Mouse (Mus musculus) heart, postnatal 36 days (tissue): ENCODE data around the gene Rassf1. TPM values are rescaled to one million over a fixed set of nuclear protein-coding genes. Genes with fewer than 3 reads are reported as not detected.

Experiments used
- DNase-seq, 2 experiments: peaks; one replicate each; pipeline ENCODE4 v3.0.0; 2021 to 2022
- intact Hi-C: fragments of 180-260 bp; cut with DNase I; formaldehyde crosslinking; loops from one replicate; pipeline ENCODE4 v1.15.1; 2025
- total RNA-seq, 2 experiments: library from RNA; stranded (reverse); gene quantifications; 2 replicates each; pipeline ENCODE4 v1.2.3; 2021

Rassf1 gene
- total RNA-seq, 2 experiments from 2014 or later, result 16.5 to 17.3 TPM

DNA sequence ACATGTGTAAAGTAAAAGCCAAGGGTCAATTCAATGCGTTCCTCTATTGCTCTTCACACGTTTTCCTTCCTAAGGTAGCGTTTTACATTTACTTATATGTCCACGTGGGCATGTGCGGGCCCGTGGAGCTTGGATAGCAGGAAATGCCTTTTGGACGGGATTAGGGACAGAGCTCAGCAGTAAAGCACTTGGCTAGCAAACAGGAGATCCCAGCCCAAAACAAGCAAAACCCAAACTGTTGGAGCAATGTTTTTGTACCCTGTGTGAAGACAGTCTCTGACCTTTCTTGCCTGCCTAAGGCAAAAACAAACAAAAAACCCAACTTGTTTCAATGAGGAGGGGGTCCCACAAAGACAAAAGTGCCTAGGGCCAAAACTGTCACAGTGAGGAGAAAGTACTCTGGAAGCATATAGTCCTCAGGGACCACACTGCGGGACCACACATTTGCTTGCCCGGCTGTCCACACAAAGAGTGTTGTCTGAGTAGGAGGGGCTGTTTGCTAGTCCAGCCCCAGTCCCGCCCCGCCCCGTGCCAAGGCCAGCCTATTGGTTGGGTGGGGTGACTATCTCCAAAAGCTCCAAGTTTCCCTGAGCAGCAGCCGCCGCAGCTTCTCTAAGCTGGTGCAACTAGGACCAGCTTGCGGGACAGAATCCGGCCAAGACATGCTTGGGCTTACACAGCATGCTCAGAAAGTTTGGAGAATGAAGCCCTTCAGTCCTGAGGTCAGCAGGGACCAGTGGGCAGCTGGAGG lies 25.2 kb downstream of the Rassf1 start, which contains the start of gene Hyal1:
Gene Hyal1, plus strand, starts transcription at position 571 of the 751 bp plus-strand sequence.
- peak; percentile 76 to 79 for DNase-seq
- intact Hi-C loops, result no loop called here

DNA sequence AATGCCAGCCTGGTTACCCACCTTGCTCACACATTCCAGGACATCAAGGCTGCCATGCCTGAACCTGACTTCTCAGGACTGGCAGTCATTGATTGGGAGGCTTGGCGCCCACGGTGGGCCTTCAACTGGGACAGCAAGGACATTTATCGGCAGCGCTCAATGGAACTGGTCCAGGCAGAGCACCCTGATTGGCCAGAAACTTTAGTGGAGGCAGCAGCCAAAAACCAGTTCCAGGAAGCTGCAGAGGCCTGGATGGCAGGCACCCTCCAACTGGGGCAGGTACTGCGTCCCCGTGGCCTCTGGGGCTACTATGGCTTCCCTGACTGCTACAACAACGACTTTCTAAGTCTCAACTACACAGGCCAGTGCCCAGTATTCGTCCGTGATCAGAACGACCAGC lies 26.5 kb downstream of the Rassf1 start:
- no peak for DNase-seq
- intact Hi-C loops, result no loop called here

DNA sequence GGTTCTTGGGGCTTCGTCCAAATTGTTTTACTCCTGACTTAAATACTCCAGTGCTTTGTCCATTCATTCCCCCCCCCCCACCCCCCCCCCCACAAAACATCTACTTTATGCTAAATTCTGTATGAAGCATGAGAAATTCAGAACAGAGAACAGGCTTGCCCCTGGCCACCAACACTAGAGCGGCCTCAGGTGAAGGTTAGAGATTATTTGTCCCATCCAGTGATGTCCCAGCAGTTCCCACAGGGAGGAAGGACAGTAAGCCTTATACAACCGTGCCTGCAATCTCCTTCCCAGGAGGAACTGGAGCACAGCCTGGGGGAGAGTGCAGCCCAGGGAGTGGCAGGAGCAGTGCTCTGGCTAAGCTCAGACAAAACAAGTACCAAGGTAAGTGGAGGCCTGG lies 27.2 kb downstream of the Rassf1 start, which contains the start of gene Naa80:
Gene Naa80, plus strand, starts transcription at position 301 of the 400 bp plus-strand sequence.
- intact Hi-C loops, result no loop called here
- DNase-seq, result no peak

DNA sequence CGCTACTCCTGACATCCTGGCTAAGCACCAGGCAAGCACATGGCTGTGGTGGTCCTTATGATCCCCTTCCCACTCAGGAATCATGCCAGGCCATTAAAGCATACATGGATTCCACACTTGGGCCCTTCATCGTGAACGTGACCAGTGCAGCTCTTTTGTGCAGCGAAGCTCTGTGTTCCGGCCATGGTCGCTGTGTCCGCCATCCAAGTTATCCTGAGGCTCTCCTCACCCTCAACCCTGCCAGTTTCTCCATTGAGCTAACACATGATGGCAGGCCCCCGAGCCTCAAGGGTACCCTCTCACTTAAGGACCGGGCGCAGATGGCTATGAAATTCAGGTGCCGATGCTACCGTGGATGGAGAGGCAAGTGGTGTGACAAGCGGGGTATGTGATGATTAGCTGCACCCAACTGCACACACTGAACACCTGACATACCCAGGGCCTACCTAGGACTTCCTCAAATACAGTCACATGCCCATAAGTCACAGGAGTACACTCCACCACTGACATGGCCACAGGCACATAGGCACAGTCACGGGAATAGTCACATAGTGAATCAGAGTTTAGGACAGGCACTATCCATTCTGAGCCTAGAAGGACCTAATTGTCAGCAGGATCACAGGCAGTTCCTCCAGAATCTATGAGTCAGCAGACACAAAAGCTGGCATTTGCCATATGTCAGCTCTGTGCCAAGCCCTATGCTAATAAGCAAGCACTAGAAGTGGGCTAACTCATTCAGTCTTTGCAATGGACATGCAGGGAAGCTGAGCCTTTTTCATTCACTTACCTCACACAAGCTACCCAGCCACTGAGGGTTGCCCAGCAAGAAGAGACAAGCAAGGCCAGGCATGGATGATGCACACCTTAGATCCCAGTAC lies 27.9 kb downstream of the Rassf1 start:
- intact Hi-C loops, result no loop called here
- DNase-seq, result no peak

DNA sequence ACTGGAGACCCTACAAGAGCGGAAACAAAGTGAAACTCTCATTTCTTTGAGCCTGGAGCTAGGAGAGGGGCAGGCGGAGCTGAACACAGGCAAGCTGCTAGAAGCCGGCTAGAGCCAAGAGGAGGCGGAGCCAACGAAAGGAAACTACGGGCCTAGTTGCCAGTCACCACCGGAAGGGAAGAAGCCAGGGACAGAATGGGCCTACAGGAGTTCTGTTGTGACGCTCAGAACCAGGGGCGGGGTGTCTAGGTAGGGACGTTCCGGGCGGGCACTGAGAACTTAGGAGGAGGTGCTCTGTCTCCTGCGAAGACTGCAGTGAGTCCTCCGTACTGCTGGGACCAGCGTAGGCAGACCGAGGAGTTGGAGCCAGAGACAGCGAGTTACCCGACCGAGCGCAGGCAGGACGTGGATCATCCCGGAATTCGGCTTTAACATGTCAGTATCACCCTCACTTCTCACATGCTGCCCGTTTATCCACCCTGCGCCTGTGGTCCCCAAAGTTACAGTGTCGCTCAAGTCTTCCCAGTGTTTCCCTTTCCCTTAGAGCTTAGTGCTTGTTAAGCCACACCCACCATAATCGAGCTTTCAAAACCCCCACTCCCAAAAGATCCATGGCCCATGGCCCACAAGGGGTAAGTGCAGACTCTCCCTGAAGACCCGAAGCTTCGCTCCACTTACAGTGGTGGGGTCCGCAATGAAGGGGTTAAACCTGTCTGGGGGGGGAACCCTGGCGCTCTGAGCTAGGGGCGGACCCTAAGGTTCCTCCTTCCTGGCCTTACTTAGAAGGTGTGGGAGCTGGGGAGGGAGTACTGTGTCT lies 29.4 kb downstream of the Rassf1 start, which contains the start of gene Hyal3:
Gene Hyal3, plus strand, starts transcription at position 318 of the 817 bp plus-strand sequence.
- peak; percentile 87 for DNase-seq
- intact Hi-C loops, result loop anchor here (1.0 kb wide), 1 partner anchor 11 kb away; no protein-coding TSS in a partner anchor

DNA sequence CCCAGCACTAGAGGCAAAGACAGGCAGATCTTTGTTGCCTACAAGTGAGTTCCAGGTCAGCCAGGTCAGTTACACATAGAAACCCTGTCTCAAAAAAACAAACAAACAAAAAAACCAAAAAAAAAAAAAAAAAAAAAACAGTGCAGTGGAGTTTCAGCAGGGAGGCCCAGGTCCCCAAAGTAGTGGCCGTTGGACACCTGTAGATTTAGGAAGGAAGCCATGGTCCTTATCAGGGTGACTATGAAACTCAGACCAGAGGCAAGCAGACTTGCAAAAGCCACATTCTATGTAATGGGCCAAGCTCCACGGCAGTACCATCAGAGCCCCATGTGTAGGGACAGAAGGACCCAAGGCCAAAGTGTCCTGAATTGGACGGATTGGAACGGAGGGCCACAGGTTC lies 30.2 kb downstream of the Rassf1 start:
- intact Hi-C loops, result no loop called here
- no peak for DNase-seq

DNA sequence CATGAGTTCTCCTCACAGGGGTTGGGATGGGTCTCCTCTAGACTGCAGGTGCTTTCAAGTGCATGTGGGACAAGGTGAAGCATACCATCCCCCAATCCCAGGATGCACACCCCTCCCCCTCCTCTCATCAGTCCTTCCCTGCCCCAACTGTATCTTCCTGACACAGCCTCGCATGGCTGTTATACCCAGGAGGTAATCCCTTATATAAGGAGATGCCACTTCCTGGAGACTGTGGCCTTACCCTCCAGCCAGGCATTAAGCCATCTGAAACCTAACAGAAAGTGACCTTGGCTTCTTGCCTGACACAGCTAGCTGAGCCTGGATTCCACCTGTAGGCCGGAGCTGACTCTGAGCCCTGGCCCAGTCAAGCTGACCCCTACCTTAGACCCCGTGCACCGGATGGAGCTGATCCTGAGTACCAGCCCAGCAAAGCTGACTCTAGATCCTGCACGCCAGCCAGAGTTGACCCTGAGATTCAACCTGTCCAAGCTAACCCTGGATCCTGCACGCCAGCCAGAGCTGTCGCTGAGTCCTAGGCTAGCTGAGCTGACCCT lies 31.2 kb downstream of the Rassf1 start:
- DNase-seq, result no peak
- intact Hi-C loops, result no loop called here

DNA sequence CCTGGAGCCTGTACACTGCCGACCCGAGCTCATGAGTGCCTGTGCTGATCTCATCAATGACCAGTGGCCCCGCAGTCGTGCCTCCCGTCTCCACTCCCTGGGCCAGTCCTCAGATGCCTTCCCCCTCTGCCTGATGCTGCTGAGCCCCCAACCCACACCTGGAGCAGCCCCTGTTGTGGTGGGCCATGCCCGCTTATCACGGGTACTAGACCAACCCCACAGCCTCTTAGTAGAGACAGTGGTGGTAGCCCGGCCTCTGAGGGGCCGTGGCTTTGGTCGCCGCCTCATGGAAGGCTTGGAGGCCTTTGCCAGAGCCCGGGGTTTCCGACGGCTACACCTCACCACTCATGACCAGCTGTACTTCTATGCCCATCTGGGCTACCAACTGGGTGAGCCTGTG lies 31.8 kb downstream of the Rassf1 start:
- DNase-seq, result no peak
- intact Hi-C loops, result no loop called here

DNA sequence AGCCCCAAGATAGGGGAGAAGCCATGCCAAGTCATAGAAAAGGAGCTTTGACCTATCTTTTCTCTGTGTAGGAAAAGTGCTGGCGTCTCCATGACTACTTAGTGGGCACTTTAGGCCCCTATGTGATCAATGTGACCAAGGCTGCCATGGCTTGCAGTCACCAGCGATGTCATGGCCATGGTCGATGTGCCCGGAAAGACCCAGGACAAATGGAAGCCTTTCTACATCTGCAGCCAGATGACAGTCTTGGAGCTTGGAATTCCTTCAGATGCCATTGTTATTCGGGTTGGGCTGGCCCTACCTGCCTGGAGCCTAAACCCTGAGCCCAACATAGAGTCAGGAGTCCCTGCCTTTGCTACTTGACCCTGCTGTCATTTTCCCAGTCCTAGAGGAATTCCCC lies 35.1 kb downstream of the Rassf1 start:
- no peak for DNase-seq
- intact Hi-C loops, result no loop called here

DNA sequence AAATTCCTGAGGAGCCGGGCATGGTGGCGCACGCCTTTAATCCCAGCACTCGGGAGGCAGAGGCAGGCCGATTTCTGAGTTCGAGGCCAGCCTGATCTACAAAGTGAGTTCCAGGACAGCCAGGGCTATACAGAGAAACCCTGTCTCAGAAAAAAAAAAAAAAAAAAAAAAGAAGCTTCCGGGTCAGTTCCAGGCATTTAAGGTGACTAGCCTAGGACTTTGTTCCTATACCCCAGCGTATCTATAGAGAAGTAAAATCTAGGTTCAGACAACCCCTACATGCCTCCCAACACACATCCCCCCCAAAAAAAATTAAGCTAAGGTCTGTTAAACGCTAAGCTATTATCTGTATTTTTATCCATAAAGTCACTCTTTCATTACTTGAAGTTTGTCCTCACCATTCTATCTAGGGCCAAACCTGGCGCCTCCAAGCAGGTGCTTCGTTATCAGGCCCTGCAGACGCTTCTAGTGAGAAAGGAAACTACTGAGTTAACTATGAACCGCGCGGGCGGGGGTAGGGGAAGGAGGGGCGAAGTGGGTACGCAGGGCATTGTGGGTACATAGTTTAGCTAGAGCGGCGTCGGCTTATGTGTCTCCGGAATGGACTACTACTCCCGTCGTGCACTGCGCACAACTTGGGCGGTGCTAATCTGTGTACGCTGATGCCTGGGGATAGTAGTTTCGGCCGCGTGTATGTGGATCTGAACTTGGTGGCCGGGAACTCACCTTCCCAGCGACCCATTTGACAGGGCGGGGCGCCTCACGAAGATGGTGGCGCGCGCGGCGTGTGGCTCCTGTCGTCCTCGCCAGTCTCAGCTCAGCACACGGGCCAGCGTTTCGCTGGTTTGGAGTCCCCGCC lies 35.8 kb downstream of the Rassf1 start, which contains the start of gene Ifrd2:
Gene Ifrd2, plus strand, starts transcription at position 669 of the 859 bp plus-strand sequence.
- intact Hi-C loops, result no loop called here
- peak; percentile 89 to 94 for DNase-seq

DNA sequence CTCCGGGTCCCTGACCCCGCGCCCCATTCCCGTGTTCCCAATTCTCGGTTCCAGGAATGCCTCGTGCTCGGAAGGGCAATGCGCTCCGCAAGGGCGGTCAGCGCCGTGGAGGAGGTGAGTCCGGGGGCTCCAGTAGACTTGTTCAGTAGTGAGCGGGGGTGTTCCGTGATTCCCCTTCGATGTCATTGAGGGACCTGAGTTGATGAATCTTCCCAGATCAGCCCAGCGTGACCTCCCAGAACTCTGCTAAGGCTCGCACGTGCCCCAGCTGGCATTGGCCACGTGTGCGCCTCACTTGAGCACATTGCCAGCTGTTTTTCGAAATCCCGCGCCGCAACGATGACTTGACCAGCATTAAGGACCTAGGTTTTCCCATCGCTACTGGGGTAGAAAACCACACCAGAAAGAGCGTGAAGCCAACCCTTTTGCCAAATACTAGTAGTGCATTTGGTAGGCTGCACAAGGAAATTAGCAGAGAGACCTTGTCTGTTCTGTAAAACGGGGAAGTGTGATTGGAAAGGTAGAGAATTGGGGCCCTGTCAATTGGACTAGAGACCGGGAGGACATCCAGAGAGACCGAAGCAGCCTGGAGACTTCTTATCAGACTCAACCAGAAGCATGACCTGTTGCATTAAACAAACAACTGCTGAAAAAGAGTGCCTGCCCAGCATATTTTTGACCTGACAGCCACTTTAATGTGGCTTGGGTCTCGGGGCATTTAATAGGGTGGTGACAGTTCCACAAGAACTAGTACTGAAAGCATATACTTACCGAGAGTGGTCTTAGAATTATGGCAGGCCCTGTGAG lies 36.7 kb downstream of the Rassf1 start:
- intact Hi-C loops, result no loop called here
- DNase-seq, result no peak

DNA sequence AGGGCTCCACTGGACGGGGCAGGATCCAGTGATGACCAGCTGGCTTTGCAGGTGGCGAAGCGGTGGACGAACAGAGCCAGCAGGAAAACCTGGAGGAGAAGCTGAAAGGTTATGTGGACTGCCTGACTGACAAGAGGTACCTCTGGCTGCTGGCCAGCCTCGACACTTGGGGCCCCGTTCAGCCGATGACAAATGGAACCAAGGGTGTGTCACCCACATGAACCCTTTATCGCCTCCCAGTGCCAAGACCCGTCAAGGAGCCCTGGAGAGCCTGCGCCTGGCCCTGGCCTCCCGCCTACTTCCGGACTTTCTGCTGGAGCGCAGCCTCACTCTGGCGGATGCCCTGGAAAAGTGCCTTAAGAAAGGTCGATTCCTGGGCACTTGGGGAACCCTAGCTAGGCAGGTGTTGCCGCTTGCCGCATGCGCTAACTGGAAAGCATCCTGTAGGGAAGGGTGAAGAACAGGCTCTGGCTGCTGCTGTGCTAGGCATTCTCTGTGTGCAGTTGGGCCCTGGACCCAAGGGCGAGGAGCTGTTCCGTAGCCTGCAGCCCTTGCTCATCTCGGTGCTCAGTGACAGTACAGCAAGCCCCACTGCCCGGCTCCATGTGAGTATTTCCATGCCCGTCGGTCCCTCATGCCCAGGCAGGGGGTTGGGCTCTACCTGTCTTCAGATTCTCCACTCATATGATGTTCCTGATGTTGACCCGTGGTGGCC lies 38.9 kb downstream of the Rassf1 start:
- DNase-seq, result no peak
- intact Hi-C loops, result no loop called here

DNA sequence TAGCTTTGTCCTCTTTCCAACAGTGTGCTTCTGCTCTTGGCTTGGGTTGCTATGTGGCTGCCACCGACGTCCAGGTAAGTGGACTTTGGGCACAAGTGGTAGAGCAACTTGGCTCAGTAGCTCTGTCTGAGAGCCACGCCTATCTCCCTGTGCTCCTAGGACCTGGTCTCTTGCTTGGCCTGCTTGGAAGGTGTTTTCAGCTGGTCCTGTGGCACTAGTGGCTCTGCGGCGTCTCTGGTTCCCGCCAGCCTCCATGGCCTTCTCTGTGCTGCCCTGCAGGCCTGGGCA lies 39.4 kb downstream of the Rassf1 start:
- intact Hi-C loops, result no loop called here
- no peak for DNase-seq

DNA sequence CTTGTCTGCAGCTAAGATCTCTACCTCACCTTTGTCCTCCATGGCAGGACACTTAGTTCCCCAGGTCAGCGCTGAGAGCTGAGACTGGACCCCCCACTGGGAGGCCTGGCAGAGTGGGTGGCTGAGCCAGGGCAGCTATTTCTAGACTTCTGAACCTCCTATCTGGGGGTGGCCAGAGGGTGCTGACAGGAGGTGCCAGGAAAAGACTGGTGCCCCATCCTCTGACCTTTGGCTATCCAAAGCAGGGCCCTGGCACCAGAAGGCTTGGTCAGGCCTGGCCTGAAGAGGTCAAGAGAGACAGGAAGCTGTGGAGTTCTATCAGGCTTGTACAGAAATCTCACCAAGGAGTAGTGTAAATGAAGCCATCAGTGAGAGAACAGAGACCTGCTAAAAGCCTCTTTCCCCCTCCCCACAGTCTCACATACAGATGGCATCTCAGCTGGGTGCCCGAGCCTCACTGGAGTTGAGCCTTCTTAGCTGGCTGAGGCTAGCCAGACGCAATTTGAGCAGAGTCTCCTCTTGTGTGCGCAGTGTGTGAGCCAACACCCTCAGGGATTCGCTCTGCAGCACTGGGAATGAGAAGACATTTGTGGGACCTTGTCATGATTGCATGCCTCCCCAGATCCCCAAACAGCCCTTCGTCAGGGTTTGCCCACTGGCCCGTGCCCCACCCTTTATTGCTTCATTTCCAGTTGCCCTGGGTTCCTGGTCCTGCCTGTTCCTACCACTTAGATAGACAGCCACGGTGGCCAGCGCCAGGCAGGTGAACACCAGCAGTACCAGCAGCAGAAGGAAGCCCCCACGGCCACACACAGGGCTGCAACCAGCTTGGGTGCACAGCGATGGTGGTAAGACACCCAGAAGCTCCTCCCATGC lies 42.0 kb downstream of the Rassf1 start:
- intact Hi-C loops, result no loop called here
- DNase-seq, result no peak

DNA sequence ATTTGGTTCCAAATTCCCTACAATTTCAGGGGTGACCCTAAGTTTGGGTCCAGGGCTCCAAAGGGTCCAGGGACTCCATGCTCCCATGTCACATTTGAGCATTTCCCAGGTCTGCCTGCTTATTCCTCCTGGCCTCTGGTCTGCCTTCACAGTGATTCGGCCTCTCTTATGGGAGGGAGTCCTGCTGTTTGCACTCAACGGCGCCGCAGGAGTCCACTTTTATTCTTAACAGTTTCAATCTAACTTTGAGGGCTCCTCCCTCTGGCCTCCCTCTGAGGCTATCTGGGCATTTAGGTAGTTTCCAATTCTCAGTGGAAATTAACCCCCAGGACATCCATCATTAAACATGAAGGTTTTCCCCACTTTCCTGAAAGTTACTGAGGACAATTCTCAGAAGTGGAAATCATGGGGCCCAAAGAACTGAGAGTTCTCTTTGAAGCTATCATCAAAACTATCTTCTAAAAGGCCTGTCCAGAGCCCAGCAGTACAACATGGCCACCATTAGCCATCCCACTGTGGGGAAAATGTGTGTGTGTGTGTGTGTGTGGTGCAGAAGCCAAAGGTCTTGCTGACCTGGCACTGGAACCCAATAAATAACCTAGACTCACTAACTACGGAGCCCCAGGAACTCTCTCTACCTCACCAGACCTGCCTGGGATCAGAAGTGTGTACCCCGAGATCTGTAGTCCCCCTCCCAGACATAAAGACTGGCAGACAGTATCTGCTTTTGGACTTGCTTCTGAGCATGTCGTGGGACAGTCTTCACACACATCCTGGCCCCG lies 43.1 kb downstream of the Rassf1 start:
- intact Hi-C loops, result no loop called here
- no peak for DNase-seq
